Mouse (Mus musculus): ENCODE data around the gene Ssbp4. TPM values are rescaled to one million over a fixed set of nuclear protein-coding genes. Genes with fewer than 3 reads are reported as not detected.

Ssbp4 gene
- polyA plus RNA-seq, 1 experiment = 181 TPM

DNA sequence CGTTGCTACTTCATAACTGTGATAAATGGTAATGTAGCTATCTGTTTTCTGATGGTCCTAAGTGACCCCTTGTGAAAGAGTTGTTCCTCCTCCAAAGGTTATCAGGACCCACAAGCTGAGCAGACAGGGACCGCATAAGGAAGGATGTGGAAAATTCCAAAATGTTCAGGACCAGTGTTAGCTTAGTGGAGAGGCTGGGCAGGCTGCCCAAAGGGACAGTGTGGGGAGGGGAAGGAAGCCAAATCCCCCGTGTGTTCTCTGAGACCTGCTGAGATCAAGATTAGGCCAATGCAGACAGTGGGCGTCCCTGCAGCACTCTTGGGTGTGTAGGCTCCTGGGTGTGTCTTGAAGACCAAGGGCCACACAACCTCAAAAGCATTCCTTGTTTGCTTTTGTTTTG is 33.8 kb downstream of the Ssbp4 start:
- Histone ChIP-seq H3K4me1 (ENCODE audit: control insufficient read depth, insufficient read depth, low read length) (peaks cover 58% of the 10 kb centered on the region), H3K4me3 (replicated peaks; ENCODE audit: insufficient read depth, low read depth, low read length) (no peak overlapping the region), H3K27me3 (ENCODE audit: control insufficient read depth, insufficient read depth, low read length) (no peaks in the 10 kb centered on the region), H3K27ac (ENCODE audit: insufficient read depth, low read length) (peak overlapping the region; percentile 49)
- TF ChIP-seq POLR2A (IDR thresholded peaks at IDR 0.05; ENCODE audit: borderline replicate concordance, insufficient read depth, low read length) (no peak), CTCF (IDR thresholded peaks at IDR 0.05; ENCODE audit: borderline replicate concordance, insufficient read depth, low read depth, low read length) (no peak)
- peak; percentile 79 to 84 for DNase-seq
- 26% methylated on average over 4 of the region's 4 CpGs for WGBS

DNA sequence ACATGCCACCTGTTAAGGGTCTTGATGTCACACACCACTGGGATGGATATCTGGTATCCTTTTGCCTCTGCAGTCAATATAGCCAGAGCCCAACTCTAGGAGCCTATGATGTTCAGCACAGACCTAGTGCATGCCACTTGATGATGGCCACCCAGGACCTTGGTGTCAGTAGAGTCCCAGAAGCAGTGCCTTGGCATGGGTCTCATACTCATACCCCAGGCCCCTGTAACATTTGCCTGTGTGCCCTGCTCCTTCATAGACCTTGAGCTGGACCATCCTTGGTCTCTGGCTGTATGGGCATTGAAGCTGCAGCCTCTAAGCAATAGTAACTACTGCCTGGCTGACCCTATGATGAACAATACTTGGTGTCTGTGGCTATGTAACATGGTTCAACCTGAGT is 34.4 kb downstream of the Ssbp4 start:
- Histone ChIP-seq H3K27me3 (ENCODE audit: control insufficient read depth, insufficient read depth, low read length) (no peaks in the 10 kb centered on the region), H3K27ac (ENCODE audit: insufficient read depth, low read length) (peak overlapping the region; percentile 29; the same call in 1 of the 2 replicates), H3K4me3 (replicated peaks; ENCODE audit: insufficient read depth, low read depth, low read length) (no peak overlapping the region), H3K4me1 (ENCODE audit: control insufficient read depth, insufficient read depth, low read length) (peaks cover 61% of the 10 kb centered on the region)
- no peak for DNase-seq
- TF ChIP-seq CTCF (IDR thresholded peaks at IDR 0.05; ENCODE audit: borderline replicate concordance, insufficient read depth, low read depth, low read length) (no peak), POLR2A (IDR thresholded peaks at IDR 0.05; ENCODE audit: borderline replicate concordance, insufficient read depth, low read length) (no peak)

DNA sequence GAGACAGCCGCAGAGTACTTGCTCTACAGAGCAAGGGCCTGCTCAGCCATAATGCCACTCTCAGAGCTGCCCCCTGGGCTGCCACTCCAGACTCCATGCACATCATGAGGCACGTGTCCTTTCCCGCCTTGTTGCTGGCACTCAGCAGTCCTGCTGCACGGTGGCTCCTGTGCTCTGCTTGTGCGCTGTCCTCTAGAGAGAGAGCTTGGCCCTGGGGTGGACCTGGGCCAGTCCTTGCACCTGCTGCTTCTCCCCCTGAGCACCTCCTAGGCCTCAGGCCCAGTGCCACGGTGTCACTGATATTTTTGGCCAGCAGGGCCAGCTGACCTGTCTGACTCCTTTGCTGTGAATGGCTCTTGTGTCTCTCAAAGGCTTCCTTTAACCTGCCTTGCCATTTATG is 37.7 kb downstream of the Ssbp4 start:
- TF ChIP-seq CTCF (IDR thresholded peaks at IDR 0.05; ENCODE audit: borderline replicate concordance, insufficient read depth, low read depth, low read length) = no peak
- 12% methylated on average over 6 of the region's 6 CpGs for WGBS
- Histone ChIP-seq H3K4me1 (ENCODE audit: control insufficient read depth, insufficient read depth, low read length) (peaks cover 52% of the 10 kb centered on the region), H3K27me3 (ENCODE audit: control insufficient read depth, insufficient read depth, low read length) (no peaks in the 10 kb centered on the region), H3K27ac (ENCODE audit: insufficient read depth, low read length) (peak overlapping the region; percentile 61), H3K4me3 (replicated peaks; ENCODE audit: insufficient read depth, low read depth, low read length) (no peak overlapping the region)
- peak; percentile 74 to 79 for DNase-seq

- Histone ChIP-seq H3K4me3 (replicated peaks; ENCODE audit: insufficient read depth, low read depth, low read length) (no peak overlapping the region), H3K27ac (ENCODE audit: insufficient read depth, low read length) (peak overlapping the region; percentile 61), H3K4me1 (ENCODE audit: control insufficient read depth, insufficient read depth, low read length) (peaks cover 54% of the 10 kb centered on the region), H3K27me3 (ENCODE audit: control insufficient read depth, insufficient read depth, low read length) (no peaks in the 10 kb centered on the region)
- DNase-seq = no peak
- TF ChIP-seq POLR2A (IDR thresholded peaks at IDR 0.05; ENCODE audit: borderline replicate concordance, insufficient read depth, low read length) = no peak
These were observed 38.3 kb downstream of the Ssbp4 start for GRCm38 (mm10) chr8:70570360-70570759.

- Histone ChIP-seq H3K27ac (ENCODE audit: insufficient read depth, low read length) (no peak overlapping the region), H3K27me3 (ENCODE audit: control insufficient read depth, insufficient read depth, low read length) (no peaks in the 10 kb centered on the region), H3K4me1 (ENCODE audit: control insufficient read depth, insufficient read depth, low read length) (peaks cover 42% of the 10 kb centered on the region), H3K4me3 (replicated peaks; ENCODE audit: insufficient read depth, low read depth, low read length) (no peak overlapping the region)
- TF ChIP-seq CTCF (IDR thresholded peaks at IDR 0.05; ENCODE audit: borderline replicate concordance, insufficient read depth, low read depth, low read length) = no peak
- no peak for TF ChIP-seq POLR2A (IDR thresholded peaks at IDR 0.05; ENCODE audit: borderline replicate concordance, insufficient read depth, low read length)
- no peak for DNase-seq
- WGBS = 58% methylated on average over 3 of the region's 3 CpGs
These were observed 43.1 kb downstream of the Ssbp4 start for GRCm38 (mm10) chr8:70565561-70565960.

GRCm38 (mm10) chr8:70564696-70565235 is 43.9 kb downstream of the Ssbp4 start:
- DNase-seq = no peak
- Histone ChIP-seq H3K27ac (ENCODE audit: insufficient read depth, low read length) (no peak overlapping the region), H3K4me3 (replicated peaks; ENCODE audit: insufficient read depth, low read depth, low read length) (no peak overlapping the region), H3K4me1 (ENCODE audit: control insufficient read depth, insufficient read depth, low read length) (peaks cover 42% of the 10 kb centered on the region), H3K27me3 (ENCODE audit: control insufficient read depth, insufficient read depth, low read length) (no peaks in the 10 kb centered on the region)
- 26% methylated on average over 3 of the region's 3 CpGs for WGBS
- TF ChIP-seq CTCF (IDR thresholded peaks at IDR 0.05; ENCODE audit: borderline replicate concordance, insufficient read depth, low read depth, low read length) (no peak), POLR2A (IDR thresholded peaks at IDR 0.05; ENCODE audit: borderline replicate concordance, insufficient read depth, low read length) (no peak)

DNA sequence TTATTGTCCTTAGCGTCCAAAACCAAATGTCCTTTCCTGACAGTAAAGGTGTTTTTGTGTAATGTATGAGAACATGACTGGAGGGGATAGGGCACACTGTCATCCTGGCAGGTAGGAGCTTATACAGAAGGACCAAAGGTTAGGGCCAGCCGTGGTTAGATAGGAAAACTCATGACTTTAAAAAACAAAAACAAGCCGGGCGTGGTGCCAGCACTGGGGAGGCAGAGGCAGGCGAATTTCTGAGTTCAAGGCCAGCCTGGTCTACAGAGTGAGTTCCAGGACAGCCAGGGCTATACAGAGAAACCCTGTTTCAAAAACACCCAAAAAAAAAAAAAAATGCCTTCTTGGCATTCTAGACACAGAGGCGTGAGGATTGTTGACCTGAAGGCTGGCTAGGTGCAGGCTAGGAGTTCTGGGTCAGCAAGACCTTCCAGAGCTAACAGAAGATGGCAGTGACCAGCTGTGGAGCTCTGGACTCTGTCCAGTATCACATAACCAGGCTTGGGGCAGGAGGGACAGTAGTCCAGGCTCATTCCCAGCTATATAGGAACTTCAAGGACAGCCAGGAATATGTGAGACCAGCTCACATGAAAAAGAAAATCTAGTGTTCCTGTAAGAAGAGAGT is 44.8 kb downstream of the Ssbp4 start:
- no peak for DNase-seq
- TF ChIP-seq CTCF (IDR thresholded peaks at IDR 0.05; ENCODE audit: borderline replicate concordance, insufficient read depth, low read depth, low read length) = no peak
- TF ChIP-seq POLR2A (IDR thresholded peaks at IDR 0.05; ENCODE audit: borderline replicate concordance, insufficient read depth, low read length) = no peak
- Histone ChIP-seq H3K4me3 (replicated peaks; ENCODE audit: insufficient read depth, low read depth, low read length) (no peak overlapping the region), H3K4me1 (ENCODE audit: control insufficient read depth, insufficient read depth, low read length) (peaks cover 45% of the 10 kb centered on the region), H3K27ac (ENCODE audit: insufficient read depth, low read length) (no peak overlapping the region), H3K27me3 (ENCODE audit: control insufficient read depth, insufficient read depth, low read length) (no peaks in the 10 kb centered on the region)
- WGBS = 78% methylated on average over 6 of the region's 6 CpGs

DNA sequence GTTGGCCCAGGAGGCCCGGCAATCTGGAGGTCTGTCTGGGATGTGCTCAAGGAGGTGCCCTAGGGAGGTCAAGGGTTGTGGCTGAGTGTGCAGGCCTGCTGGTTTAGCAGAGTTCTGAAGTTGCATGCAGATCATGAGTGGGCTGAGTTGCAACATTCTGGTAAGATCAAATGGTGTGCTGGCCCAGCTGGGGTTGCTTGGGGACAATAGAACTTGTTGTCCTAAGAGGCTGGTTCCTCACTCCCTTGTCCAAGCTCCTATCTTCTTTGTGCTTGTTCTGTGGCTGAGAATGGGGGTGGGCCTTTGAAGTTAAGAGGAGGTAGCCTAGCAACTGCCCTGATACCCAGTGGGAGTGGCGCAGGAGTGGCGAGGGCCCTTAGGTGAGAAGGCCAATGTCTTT is 45.9 kb downstream of the Ssbp4 start:
- H3K4me1 ChIP-seq (ENCODE audit: control insufficient read depth, insufficient read depth, low read length) = peaks cover 45% of the 10 kb centered on the region
- no peak for TF ChIP-seq POLR2A (IDR thresholded peaks at IDR 0.05; ENCODE audit: borderline replicate concordance, insufficient read depth, low read length)
- no peak for TF ChIP-seq CTCF (IDR thresholded peaks at IDR 0.05; ENCODE audit: borderline replicate concordance, insufficient read depth, low read depth, low read length)
- DNase-seq = no peak
- no peak overlapping the region for H3K27ac ChIP-seq (ENCODE audit: insufficient read depth, low read length)
- H3K27me3 ChIP-seq (ENCODE audit: control insufficient read depth, insufficient read depth, low read length) = no peaks in the 10 kb centered on the region
- WGBS = 88% methylated on average over 3 of the region's 3 CpGs
- H3K4me3 ChIP-seq (replicated peaks; ENCODE audit: insufficient read depth, low read depth, low read length) = no peak overlapping the region

Data from cerebellum, adult 2 months (tissue).